Mouse (Mus musculus) liver, postnatal 0 days (tissue): ENCODE data around the gene Car7. TPM values are rescaled to one million over a fixed set of nuclear protein-coding genes. Genes with fewer than 3 reads are reported as not detected.
"Not testable (repeated sequence)": the region's sequence is repeated elsewhere in the genome, so short reads cannot be mapped to it uniquely, and the experiment has no call there.

ENCODE experiments used
- ATAC-seq: fragments of 200-750 bp; cut with Nextera tagmentation; 2 replicates; pipeline ENCODE4 v1.8.0; 2017; ENCODE audit warnings: mild to moderate bottlenecking, moderate library complexity
- DNase-seq: peaks from one replicate; pipeline ENCODE4 v3.0.0-alpha.2; 2016
- H3K27ac ChIP-seq: fragments of 300-500 bp; sonication (generic); 2 replicates; pipeline ENCODE4 v1.5.1; 2014; ENCODE audit warnings: antibody characterized with exemption, moderate library complexity, mild to moderate bottlenecking, low read depth
- H3K27me3 ChIP-seq: fragments of 300-500 bp; sonication (generic); 2 replicates; pipeline ENCODE4 v1.6.1; 2014; ENCODE audit warnings: low read length, control low read depth, mixed read lengths; ENCODE audit not compliant: insufficient read depth
- H3K36me3 ChIP-seq: fragments of 300-500 bp; sonication (generic); replicated peaks from 2 replicates; pipeline ENCODE4 v1.6.1; 2014; ENCODE audit warnings: mild to moderate bottlenecking, control low read depth, low read length, moderate library complexity, mixed read lengths; ENCODE audit not compliant: insufficient read depth
- H3K4me1 ChIP-seq: fragments of 300-500 bp; sonication (generic); 2 replicates; pipeline ENCODE4 v1.6.1; 2014; ENCODE audit warnings: antibody characterized with exemption, mild to moderate bottlenecking, control low read depth; ENCODE audit not compliant: insufficient read depth
- H3K4me2 ChIP-seq: fragments of 300-500 bp; sonication (generic); 2 replicates; pipeline ENCODE4 v1.6.1; 2014; ENCODE audit warnings: low read depth, mild to moderate bottlenecking, low read length, moderate library complexity, mixed read lengths
- H3K4me3 ChIP-seq: fragments of 300-500 bp; sonication (generic); 2 replicates; pipeline ENCODE4 v1.5.1; 2014; ENCODE audit warnings: low read depth, low read length
- H3K9ac ChIP-seq: fragments of 300-500 bp; sonication (generic); replicated peaks from 2 replicates; pipeline ENCODE4 v1.6.1; 2014; ENCODE audit warnings: mild to moderate bottlenecking, moderate library complexity
- H3K9me3 ChIP-seq: fragments of 300-500 bp; sonication (generic); 2 replicates; pipeline ENCODE4 v1.6.1; 2016; ENCODE audit warnings: mild to moderate bottlenecking, control low read depth, low read length, mixed read lengths
- CTCF ChIP-seq: sonication (generic); IDR thresholded peaks from 2 replicates; pipeline ENCODE4 v1.5.1; 2016; ENCODE audit warnings: antibody characterized with exemption, low read depth
- EP300 ChIP-seq: IDR thresholded peaks from 2 replicates; pipeline ENCODE4 v1.6.1; 2016; ENCODE audit warnings: antibody characterized with exemption, low read depth, mild to moderate bottlenecking
- WGBS: fragments of 180-500 bp; shearing (Covaris S2); extraction: QIAGEN DNeasy Blood & Tissue Kit; methylation state at CpG from one replicate; pipeline ENCODE4 v1.1.7; 2014; ENCODE audit not compliant: insufficient replicate concordance; 5-methylcytosine and 5-hydroxymethylcytosine counted together
- polyA plus RNA-seq: library from polyadenylated mRNA; unstranded; fragments of >200 nt; fragmentation: Nextera tagmentation; extraction: Ambion mirVana; gene quantifications from 2 replicates; pipeline ENCODE4 v1.2.1, GENCODE M21; 2015

Gene Car7
- polyA plus RNA-seq, 1 experiment from 2014 or later: 3.5 TPM

- H3K9ac ChIP-seq: no peak overlapping the region
- ATAC-seq: no peak
- TF ChIP-seq EP300: no peak
- TF ChIP-seq CTCF: no peak
- peaks cover 8% of the 10 kb centered on the region for H3K4me1 ChIP-seq
- no peaks in the 10 kb centered on the region for H3K27me3 ChIP-seq
- H3K4me3 ChIP-seq: no peak overlapping the region
- no peaks in the 10 kb centered on the region for H3K36me3 ChIP-seq
- DNase-seq: no peak
- no peak overlapping the region for H3K27ac ChIP-seq
- no peak overlapping the region for H3K4me2 ChIP-seq
- no peaks in the 10 kb centered on the region for H3K9me3 ChIP-seq
These were observed 26.2 kb downstream of the Car7 start for GRCm38 (mm10) chr8:104560731-104561130.

- Histone ChIP-seq H3K27ac (peak overlapping the region; percentile 46; the same call in 1 of the 2 replicates), H3K4me1 (peaks cover 5% of the 10 kb centered on the region), H3K27me3 (no peaks in the 10 kb centered on the region), H3K4me3 (peak overlapping the region; percentile 9; the same call in 1 of the 2 replicates), H3K9ac (no peak overlapping the region), H3K36me3 (no peaks in the 10 kb centered on the region), H3K9me3 (no peaks in the 10 kb centered on the region), H3K4me2 (peak overlapping the region; percentile 37; the same call in 1 of the 2 replicates)
- TF ChIP-seq CTCF (peak; percentile 95), EP300 (no peak)
- peak; percentile 94 for ATAC-seq
- DNase-seq: peak; percentile 93
- 14% methylated on average over 22 of the region's 22 CpGs for WGBS
These were observed 30.4 kb downstream of the Car7 start for GRCm38 (mm10) chr8:104564633-104565456.

GRCm38 (mm10) chr8:104565457-104565798 is 30.9 kb downstream of the Car7 start:
- DNase-seq: no peak
- WGBS: 84% methylated on average over 5 of the region's 5 CpGs
- Histone ChIP-seq H3K4me1 (peaks cover 5% of the 10 kb centered on the region), H3K36me3 (no peaks in the 10 kb centered on the region), H3K4me3 (no peak overlapping the region), H3K9me3 (no peaks in the 10 kb centered on the region), H3K9ac (no peak overlapping the region), H3K27me3 (no peaks in the 10 kb centered on the region), H3K27ac (peak overlapping the region; percentile 46; the same call in 1 of the 2 replicates), H3K4me2 (peak overlapping the region; percentile 10; the same call in 1 of the 2 replicates)
- peak; percentile 2; the same call in 1 of the 2 replicates for ATAC-seq
- no peak for TF ChIP-seq EP300
- no peak for TF ChIP-seq CTCF

GRCm38 (mm10) chr8:104569559-104569958 is 35.1 kb downstream of the Car7 start:
- DNase-seq (no peak), ATAC-seq (no peak)
- Histone ChIP-seq H3K9ac (no peak overlapping the region), H3K9me3 (no peaks in the 10 kb centered on the region), H3K27me3 (no peaks in the 10 kb centered on the region), H3K4me1 (peaks cover 5% of the 10 kb centered on the region), H3K36me3 (no peaks in the 10 kb centered on the region), H3K27ac (no peak overlapping the region), H3K4me3 (no peak overlapping the region), H3K4me2 (no peak overlapping the region)
- 48% methylated on average over 1 of the region's 1 CpGs for WGBS
- TF ChIP-seq CTCF: peak; percentile 58
- TF ChIP-seq EP300: no peak

- WGBS: 3% methylated on average over 26 of the region's 26 CpGs
- ATAC-seq: peak; percentile 75
These were observed 36.2 kb downstream of the Car7 start for GRCm38 (mm10) chr8:104570436-104571343.

GRCm38 (mm10) chr8:104576820-104577219 is 42.3 kb downstream of the Car7 start:
- Histone ChIP-seq H3K27ac (no peak overlapping the region), H3K4me1 (no peaks in the 10 kb centered on the region), H3K4me2 (no peak overlapping the region), H3K9ac (no peak overlapping the region), H3K36me3 (no peaks in the 10 kb centered on the region), H3K9me3 (no peaks in the 10 kb centered on the region), H3K4me3 (no peak overlapping the region), H3K27me3 (no peaks in the 10 kb centered on the region)
- ATAC-seq (no peak), DNase-seq (no peak)
- WGBS: 79% methylated on average over 3 of the region's 3 CpGs
- TF ChIP-seq EP300: no peak
- no peak for TF ChIP-seq CTCF

More at GRCm38 (mm10) chr8:104570436-104571343, 36.2 kb downstream of the Car7 start:
- H3K27me3 ChIP-seq: no peaks in the 10 kb centered on the region
- peak overlapping the region; percentile 51 for H3K4me3 ChIP-seq
- DNase-seq: peak; percentile 89
- peak overlapping the region; percentile 53 for H3K9ac ChIP-seq
- no peaks in the 10 kb centered on the region for H3K36me3 ChIP-seq
- no peaks in the 10 kb centered on the region; the same call in 1 of the 2 replicates for H3K4me1 ChIP-seq
- H3K4me2 ChIP-seq: peak overlapping the region; percentile 94
- TF ChIP-seq CTCF: peak; percentile 83
- TF ChIP-seq EP300: no peak
- no peak overlapping the region for H3K27ac ChIP-seq
- H3K9me3 ChIP-seq: no peaks in the 10 kb centered on the region

GRCm38 (mm10) chr8:104577606-104578005 is 43.1 kb downstream of the Car7 start:
- 72% methylated on average over 17 of the region's 17 CpGs for WGBS
- ATAC-seq: not testable (repeated sequence)

More at GRCm38 (mm10) chr8:104577606-104578005, 43.1 kb downstream of the Car7 start:
- not testable (repeated sequence) for H3K4me3 ChIP-seq, H3K4me1 ChIP-seq, H3K27ac ChIP-seq, H3K4me2 ChIP-seq, H3K36me3 ChIP-seq, H3K9me3 ChIP-seq, H3K27me3 ChIP-seq, H3K9ac ChIP-seq, DNase-seq
